Comparison of ENCODE assay signal across 8 mouse cellular contexts in genomic region chr4:133107788-133108281, GRCm38 (mm10). TPM values are rescaled to one million over a fixed set of nuclear protein-coding genes. Genes with fewer than 3 reads are reported as not detected.
DNase-seq lines count a peak whose midpoint lies in the region; ATAC-seq lines count a peak whose summit lies in the region.

No protein-coding gene starts in this region.

- ATAC-seq in erythroblast, adult 5-6 weeks (replicated peaks; ENCODE audit: low FRiP score, poor library complexity, severe bottlenecking), result no peak

- peak; percentile 59 for DNase-seq in adrenal gland, adult 2 months
- no peak for DNase-seq in adrenal gland, adult 8-10 months
- peak; percentile 70 for DNase-seq in urinary bladder, postnatal 14 days (ENCODE audit: low spot score)
- DNase-seq in urinary bladder, adult 2 months (ENCODE audit: low spot score), result no peak
- DNase-seq in heart, postnatal 14 days, result peak; percentile 70
- peak; percentile 92 for DNase-seq in lung, postnatal 36 days
- no peak for DNase-seq in thymus, postnatal 36 days

- intact Hi-C loops in heart, postnatal 14 days (cut with DNase I), result no loop called here

RNA-seq across cellular contexts. Expression of gene Wasf2, which starts 22.5 kb away (rescaled TPM):
- 100 to 1,000 TPM in 1 of 2 experiments, 10 to 100 TPM in 1; 99.4 to 130 TPM for total RNA-seq in adrenal gland, adult 2 months (2021)
- polyA plus RNA-seq in adrenal gland, adult 2 months (2012; rRNA removed), result 43.2 and 57.0 TPM in 2 replicates
- 100 to 1,000 TPM; 105 to 158 (median 133) TPM for total RNA-seq in adrenal gland, adult 8-10 months (2022)
- polyA plus RNA-seq in urinary bladder, adult 2 months (2012; rRNA removed), result 44.4 and 59.3 TPM in 2 replicates
- 100 to 1,000 TPM; 133 to 135 TPM for total RNA-seq in heart, postnatal 14 days (2021)
- total RNA-seq in erythroblast, adult 5-6 weeks (2015; ENCODE audit: low replicate concordance), result 49.6 and 78.6 TPM in 2 replicates
- total RNA-seq in erythroblast, adult 5-6 weeks (2017; ENCODE audit: low replicate concordance), result 40.3 and 58.8 TPM in 2 replicates

Comparison
In these comparisons a context has a peak if more than half of its experiments do, and no peak if none do; other contexts are left out.
1. DNase-seq: peak in adrenal gland, adult 2 months (single experiment), urinary bladder, postnatal 14 days (single experiment), heart, postnatal 14 days (2 of 2) and lung, postnatal 36 days (single experiment); none in adrenal gland, adult 8-10 months (single experiment), urinary bladder, adult 2 months (single experiment) and thymus, postnatal 36 days (0 of 2).